Mouse (Mus musculus) gastrocnemius, postnatal 36 days (tissue): Measurements from ENCODE around the gene Gm13762. TPM values are rescaled to one million over a fixed set of nuclear protein-coding genes. Genes with fewer than 3 reads are reported as not detected.
"Not testable (repeated sequence)": the region's sequence is repeated elsewhere in the genome, so short reads cannot be mapped to it uniquely, and the experiment has no call there.

Experiments used
- DNase-seq, 2 experiments: peaks; one replicate each; pipeline ENCODE4 v3.0.0; 2022
- intact Hi-C: fragments of 180-260 bp; cut with DNase I; formaldehyde crosslinking; loops from one replicate; pipeline ENCODE4 v1.15.1; 2025
- long read RNA-seq, 2 experiments: library from polyadenylated mRNA; stranded (forward); transcript quantifications; one replicate each; pipeline ENCODE4 v2.0.0; 2021
- total RNA-seq, 2 experiments: library from RNA; stranded (reverse); gene quantifications; 2 replicates each; pipeline ENCODE4 v1.2.3; 2021

The Gm13762 gene
- total RNA-seq: not detected
- long read RNA-seq, experiment 1: 0 reads
- long read RNA-seq, experiment 2: 0 reads

DNA sequence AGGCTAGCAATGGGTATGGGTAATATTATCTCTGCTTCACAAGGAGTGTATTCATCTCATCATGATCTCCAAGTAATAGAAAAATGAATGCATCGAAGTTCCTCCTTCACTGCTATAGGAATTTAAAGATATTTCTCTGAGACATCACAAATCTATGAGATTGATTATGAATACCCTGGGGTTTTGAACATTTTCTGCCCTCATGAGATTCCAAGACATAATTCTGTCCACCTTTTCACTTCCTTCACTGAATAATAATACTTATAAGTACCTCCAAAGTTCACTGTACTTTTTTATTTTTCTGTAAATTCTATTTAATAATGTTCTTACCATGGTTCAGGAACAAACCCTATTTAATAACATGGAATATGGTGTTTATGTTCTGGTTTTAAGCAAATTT is at the start of gene Gm13762:
Gene Gm13762 (minus strand): TSS at position 101 of the 400 bp plus-strand sequence.
- intact Hi-C loops: no loop called here
- no peak for DNase-seq

GRCm38 (mm10) chr2:89021436-89021835 is 41.4 kb upstream of the Gm13762 start:
- intact Hi-C loops, DNase-seq: not testable (repeated sequence)

- intact Hi-C loops: no loop called here
- DNase-seq: no peak
Measured at GRCm38 (mm10) chr2:89018240-89018639, 38.2 kb upstream of the Gm13762 start, which contains the start of gene Olfr1216. Gene Olfr1216 (minus strand): TSS chr2:89018340.

GRCm38 (mm10) chr2:89006873-89007272 is 26.8 kb upstream of the Gm13762 start, which contains the start of gene Olfr1215:
Gene Olfr1215 (minus strand): TSS chr2:89006973.
- DNase-seq: no peak
- intact Hi-C loops: no loop called here

- intact Hi-C loops: no loop called here
Measured at GRCm38 (mm10) chr2:88992553-88992952, 12.5 kb upstream of the Gm13762 start, which contains the start of gene Olfr1214. Gene Olfr1214 (minus strand): TSS chr2:88992653.

GRCm38 (mm10) chr2:88953669-88954068 is 26.4 kb downstream of the Gm13762 start, which contains the start of gene Olfr1212:
Gene Olfr1212 (plus strand): TSS chr2:88953969.
- intact Hi-C loops: no loop called here

More at GRCm38 (mm10) chr2:88992553-88992952, 12.5 kb upstream of the Gm13762 start, which contains the start of gene Olfr1214:
- DNase-seq: no peak

DNA sequence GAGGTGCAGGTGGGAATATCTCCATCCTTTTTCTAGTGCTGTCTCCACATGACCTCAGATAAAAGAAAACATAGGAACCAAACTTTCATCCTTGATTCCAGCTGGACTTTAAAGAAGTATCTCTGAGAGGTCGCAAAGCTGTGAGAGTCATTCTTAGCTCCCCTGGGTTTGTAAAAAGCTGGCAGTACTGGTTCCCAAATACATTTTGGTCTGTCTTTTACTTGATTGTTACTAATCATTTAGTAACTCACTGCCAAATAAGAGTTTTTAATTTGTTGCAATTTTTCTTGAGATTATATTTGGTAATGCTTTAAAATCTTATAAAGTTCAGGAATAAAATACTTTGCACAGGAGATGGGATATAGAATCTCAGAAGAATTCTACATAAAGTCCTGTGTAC is 42.1 kb downstream of the Gm13762 start, which contains the start of gene Olfr1211:
Gene Olfr1211 (minus strand): TSS at position 101 of the 400 bp plus-strand sequence.
- intact Hi-C loops: no loop called here

More at GRCm38 (mm10) chr2:88953669-88954068, 26.4 kb downstream of the Gm13762 start, which contains the start of gene Olfr1212:
- no peak for DNase-seq

More for the DNA sequence above, 42.1 kb downstream of the Gm13762 start, which contains the start of gene Olfr1211:
- no peak for DNase-seq

Other genes starting within 250 kb of the Gm13762 start
- not detected for gene Olfr1197, start 247.9 kb downstream of the Gm13762 start, total RNA-seq
- gene Olfr1198, start 228.9 kb downstream of the Gm13762 start, total RNA-seq: not detected
- gene Olfr1199, start 219.8 kb downstream of the Gm13762 start, total RNA-seq: not detected
- not detected for gene Olfr1200, start 209.8 kb downstream of the Gm13762 start, total RNA-seq
- not detected for gene Olfr1201, start 187.2 kb downstream of the Gm13762 start, total RNA-seq
- not detected for gene Olfr1202, start 165.8 kb downstream of the Gm13762 start, total RNA-seq
- gene Olfr1205, start 150.5 kb downstream of the Gm13762 start, total RNA-seq: not detected
- gene Olfr1204, start 131.0 kb downstream of the Gm13762 start, total RNA-seq: not detected
- not detected for gene Olfr1206, start 117.0 kb downstream of the Gm13762 start, total RNA-seq
- gene Olfr1208, start 78.0 kb downstream of the Gm13762 start, total RNA-seq: not detected
- not detected for gene Olfr1209, start 65.1 kb downstream of the Gm13762 start, total RNA-seq
- gene Olfr1211, start 42.2 kb downstream of the Gm13762 start, total RNA-seq: not detected
- gene Olfr1212, start 26.3 kb downstream of the Gm13762 start, total RNA-seq: not detected
- gene Olfr1214, start 12.4 kb upstream of the Gm13762 start, total RNA-seq: not detected
- gene Olfr1215, start 26.7 kb upstream of the Gm13762 start, total RNA-seq: not detected
- gene Olfr1216, start 38.1 kb upstream of the Gm13762 start, total RNA-seq: not detected
- not detected for gene Olfr1217, start 51.8 kb upstream of the Gm13762 start, total RNA-seq
- gene Olfr1218, start 80.9 kb upstream of the Gm13762 start, total RNA-seq: not detected
- not detected for gene Olfr1219, start 103.2 kb upstream of the Gm13762 start, total RNA-seq
- not detected for gene Olfr1220, start 126.6 kb upstream of the Gm13762 start, total RNA-seq
- gene Olfr1221, start 137.0 kb upstream of the Gm13762 start, total RNA-seq: not detected
- gene Olfr1222, start 152.8 kb upstream of the Gm13762 start, total RNA-seq: not detected
- gene Olfr1223, start 171.3 kb upstream of the Gm13762 start, total RNA-seq: not detected
- gene Olfr1224-ps1, start 183.8 kb upstream of the Gm13762 start, total RNA-seq: not detected
- gene Olfr1225, start 194.4 kb upstream of the Gm13762 start, total RNA-seq: not detected
- not detected for gene Olfr1226, start 219.8 kb upstream of the Gm13762 start, total RNA-seq